In genomic region chr1:187132348-187132747, GRCm38 (mm10) we compare ENCODE assay signal across 14 mouse cellular contexts.
"Had no signal": no experiment of that assay in that cellular context is flagged by ENCODE, and none has a peak within 500 bp of the region (broad histone marks: within the 10 kb centered on the region; RNA-seq: fewer than 3 reads in every experiment).

No protein-coding gene starts in this region.

- H3K27ac ChIP-seq: limb, embryonic 10.5 days; liver, embryonic 15.5 days; midbrain, embryonic 10.5 days; midbrain, embryonic 15.5 days; neural tube, embryonic 12.5 days had no signal

- H3K4me1 ChIP-seq: limb, embryonic 10.5 days; liver, embryonic 15.5 days; midbrain, embryonic 15.5 days; neural tube, embryonic 12.5 days had no signal

- H3K4me2 ChIP-seq: liver, embryonic 11.5 days; liver, embryonic 15.5 days; midbrain, embryonic 15.5 days; neural tube, embryonic 12.5 days had no signal

- H3K27me3 ChIP-seq: liver, embryonic 15.5 days; midbrain, embryonic 15.5 days; neural tube, embryonic 12.5 days had no signal

- H3K9ac ChIP-seq: liver, embryonic 15.5 days; midbrain, embryonic 15.5 days; neural tube, embryonic 12.5 days had no signal

- ATAC-seq: midbrain, embryonic 15.5 days had no signal

- H3K4me3 ChIP-seq: limb, embryonic 10.5 days; liver, embryonic 15.5 days; midbrain, embryonic 10.5 days; midbrain, embryonic 15.5 days; neural tube, embryonic 12.5 days had no signal

- H3K9me3 ChIP-seq: limb, embryonic 10.5 days; liver, embryonic 15.5 days; midbrain, embryonic 10.5 days; midbrain, embryonic 15.5 days; neural tube, embryonic 12.5 days had no signal

- DNase-seq: kidney, adult 18-20 months; kidney, postnatal 10 days; kidney, postnatal 4 days; lung, adult 2 months; lung, postnatal 36 days; right cerebral cortex, postnatal 4 days; spleen, adult 18-20 months; thymus, postnatal 4 days had no signal

- H3K36me3 ChIP-seq: limb, embryonic 10.5 days; liver, embryonic 15.5 days; midbrain, embryonic 10.5 days; midbrain, embryonic 15.5 days; neural tube, embryonic 12.5 days had no signal
